Mouse (Mus musculus): ENCODE measurements around the gene Kcna3.

The Kcna3 gene

DNA sequence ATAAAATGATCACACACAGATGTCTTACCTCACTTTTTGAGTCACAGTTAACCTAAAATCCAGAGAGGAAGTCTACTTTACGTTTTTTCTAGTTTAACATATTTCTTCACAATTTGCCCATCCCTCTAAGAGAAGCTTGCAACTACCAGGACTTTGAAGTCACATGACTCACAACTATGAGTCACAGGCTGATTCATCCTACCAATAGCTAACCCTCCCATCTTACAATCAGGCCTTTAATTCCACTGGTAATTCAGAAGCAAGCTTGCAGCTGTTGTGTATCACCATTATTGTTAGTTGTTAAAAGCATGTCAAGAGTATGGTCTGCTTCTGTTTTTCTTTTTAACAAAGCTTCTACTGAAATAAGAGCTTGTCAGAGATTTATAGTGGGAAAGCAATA lies 26.8 kb downstream of the Kcna3 start:
- DNase-seq (ENCODE audit: low read depth, low spot score), result peak; percentile 96

DNA sequence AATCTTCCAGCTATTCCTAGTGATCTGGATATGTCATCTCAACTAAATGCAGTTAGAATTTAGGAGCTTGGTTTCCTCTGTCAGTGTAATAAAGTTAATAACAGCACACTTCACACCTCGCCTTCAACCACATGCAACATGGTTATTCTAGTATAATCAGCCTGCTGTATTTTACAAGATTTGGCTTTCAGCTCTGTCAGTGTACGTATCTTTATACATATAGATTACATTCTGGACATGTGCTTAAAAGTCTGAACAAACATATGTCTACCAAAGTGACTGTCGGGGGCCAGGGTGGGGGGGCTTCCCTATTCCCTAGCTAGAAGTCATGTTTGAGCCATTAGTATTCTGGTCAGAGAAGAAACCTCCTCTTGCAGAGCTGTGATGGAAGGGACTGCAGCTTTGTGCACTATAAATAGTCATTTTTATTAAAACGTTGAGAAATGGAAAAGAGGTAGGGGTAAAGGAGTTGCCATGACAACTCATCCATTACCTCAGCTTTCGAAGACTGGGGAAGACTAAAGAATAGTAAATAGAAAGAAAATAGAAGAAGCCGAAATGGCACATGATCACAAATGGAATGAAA lies 29.6 kb downstream of the Kcna3 start:
- DNase-seq (ENCODE audit: low read depth, low spot score), result no peak

DNA sequence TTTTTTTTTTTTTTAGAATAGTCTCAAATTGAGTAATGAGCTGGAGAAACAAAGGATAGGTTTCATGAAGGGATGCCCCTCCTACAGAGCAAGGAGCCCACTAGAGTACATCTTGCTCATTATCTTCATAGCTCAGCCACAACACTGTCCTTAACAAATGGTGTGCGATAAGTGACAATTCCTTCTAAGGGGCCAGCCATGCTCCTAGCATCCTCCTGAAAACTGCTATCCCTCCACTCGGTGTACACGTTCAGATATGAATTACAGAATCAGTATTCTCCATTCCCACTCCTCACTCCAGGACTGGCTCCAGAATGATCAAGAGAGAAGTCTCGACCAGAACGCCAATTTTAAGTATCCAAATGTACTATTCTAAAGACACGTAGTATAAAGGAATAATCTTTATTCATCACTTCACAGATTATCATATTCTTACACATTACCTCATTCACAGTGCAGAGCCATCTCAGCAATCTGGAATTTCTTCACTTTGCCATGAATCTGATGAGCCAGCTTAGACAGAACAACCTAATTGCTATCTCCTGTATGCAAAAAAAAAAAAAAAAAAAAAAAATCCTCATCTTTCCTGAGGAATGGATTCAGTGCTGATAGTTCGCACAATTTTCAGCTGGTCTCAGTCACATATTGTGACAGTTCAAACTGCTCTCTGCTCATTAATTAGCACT lies 30.3 kb downstream of the Kcna3 start:
- DNase-seq (ENCODE audit: low read depth, low spot score), result no peak

DNA sequence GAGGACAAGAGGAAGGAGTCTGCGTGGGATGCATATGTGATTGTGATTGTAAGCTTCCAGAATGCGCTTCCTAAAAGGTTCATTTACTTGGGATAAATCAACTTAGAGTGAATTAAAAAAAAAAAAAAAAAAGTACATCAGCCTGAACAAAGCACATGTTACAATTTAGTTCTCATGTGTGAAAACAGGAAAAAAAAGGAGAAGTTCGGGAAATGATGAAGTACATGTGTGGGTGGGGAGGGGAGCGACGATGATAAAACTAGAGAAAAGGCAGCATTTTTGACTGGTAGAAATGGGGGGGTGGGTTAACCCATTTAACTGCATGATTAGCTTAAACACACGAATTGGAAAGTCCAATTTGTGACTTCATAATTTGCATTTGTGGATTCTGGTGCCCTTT lies 31.3 kb downstream of the Kcna3 start:
- no peak for DNase-seq (ENCODE audit: low read depth, low spot score)

DNA sequence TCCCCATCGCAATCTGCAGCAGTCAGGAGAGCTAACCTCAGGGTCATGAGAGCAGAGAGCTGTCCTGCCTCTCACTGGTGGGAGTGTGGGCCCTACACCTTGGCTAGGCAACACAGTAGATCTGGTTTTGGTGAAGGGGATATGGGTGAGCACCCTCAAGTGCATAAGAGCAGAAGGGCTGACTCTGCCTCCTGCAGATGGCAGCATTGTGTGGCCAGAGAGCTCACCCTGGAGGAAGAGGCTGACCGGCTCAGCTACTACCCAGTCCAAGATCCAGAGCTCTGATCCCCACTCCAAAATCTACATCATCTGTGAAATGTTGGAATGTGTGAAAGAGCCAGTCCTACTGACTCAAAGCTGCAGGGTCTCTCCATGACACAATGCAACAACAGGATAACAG lies 37.9 kb downstream of the Kcna3 start:
- no peak for DNase-seq (ENCODE audit: low read depth, low spot score)

DNA sequence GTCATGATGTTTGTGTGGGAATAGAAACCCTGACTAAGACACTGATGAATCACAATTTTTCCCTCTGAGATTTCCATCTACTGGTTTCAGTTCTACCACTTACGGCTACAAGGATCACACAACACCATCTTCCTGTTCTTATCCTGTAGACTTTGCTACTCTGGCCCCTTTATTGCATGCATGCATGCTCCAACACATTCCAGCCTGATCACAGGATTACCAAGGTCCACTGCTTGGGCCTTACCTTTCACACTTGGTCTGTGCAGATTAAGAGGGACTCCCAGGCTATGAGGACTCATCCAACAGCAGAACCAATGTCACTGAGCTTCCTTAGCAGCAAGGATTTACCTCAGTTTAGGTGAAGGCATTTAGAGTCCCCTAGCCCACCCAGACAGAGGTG lies 39.7 kb downstream of the Kcna3 start:
- no peak for DNase-seq (ENCODE audit: low read depth, low spot score)

DNA sequence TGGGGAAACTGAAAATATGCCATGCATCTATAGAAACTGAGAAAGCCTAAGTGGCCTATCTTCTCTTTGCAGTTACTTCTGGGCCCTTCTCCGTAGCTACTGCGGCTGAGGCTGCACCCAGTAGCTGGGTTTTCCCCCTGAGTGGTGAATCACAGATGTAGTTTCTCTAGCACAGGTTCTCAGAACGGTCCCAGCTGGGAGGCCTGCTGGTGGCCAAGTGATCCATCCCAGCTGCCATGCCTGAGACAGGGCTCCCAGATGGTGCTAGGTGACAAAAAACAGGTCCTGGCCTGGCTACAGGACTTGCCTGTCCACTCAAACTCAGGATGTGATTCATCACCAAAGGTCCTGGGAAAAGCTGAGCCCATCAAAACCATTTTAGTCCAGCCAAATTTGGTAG lies 40.7 kb downstream of the Kcna3 start:
- peak; percentile 9 for DNase-seq (ENCODE audit: low read depth, low spot score)

DNA sequence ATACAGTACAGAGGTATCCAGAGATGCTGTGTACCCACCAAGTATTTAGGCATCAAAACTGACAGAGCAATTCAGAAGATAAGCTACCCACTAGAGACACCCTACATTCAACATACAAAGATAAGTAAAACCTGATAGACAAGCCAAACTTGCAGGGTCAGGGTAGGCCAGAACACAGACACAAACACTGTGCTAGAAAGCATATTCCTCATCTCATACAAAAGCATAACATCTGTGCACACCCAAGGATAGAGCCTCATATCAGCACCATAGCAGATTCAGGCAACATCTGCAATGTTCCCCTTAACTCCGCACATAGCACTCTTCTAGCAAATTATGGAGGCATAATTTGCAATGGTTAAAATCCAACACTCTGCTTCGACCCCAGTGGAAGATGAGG lies 41.1 kb downstream of the Kcna3 start:
- no peak for DNase-seq (ENCODE audit: low read depth, low spot score)

DNA sequence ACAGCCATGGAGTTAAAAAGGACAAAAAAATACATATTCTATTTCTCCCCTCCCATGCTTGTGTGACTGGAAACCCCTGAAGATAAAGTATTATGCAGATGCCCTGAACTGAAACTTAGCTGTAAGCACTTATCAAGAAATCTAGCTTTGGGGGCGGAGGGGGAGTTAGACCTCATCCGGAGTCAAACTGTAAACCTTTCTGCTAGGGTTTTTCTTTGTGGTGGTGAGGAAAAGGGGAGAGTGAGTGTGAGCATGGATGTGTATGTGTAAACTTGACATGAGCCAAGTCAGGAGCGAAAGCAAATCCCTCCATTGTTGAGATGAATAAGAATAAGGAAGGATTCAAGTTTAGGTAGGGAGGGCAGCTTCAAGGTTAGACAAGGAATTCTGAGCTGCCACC lies 44.8 kb downstream of the Kcna3 start:
- DNase-seq (ENCODE audit: low read depth, low spot score), result no peak

DNA sequence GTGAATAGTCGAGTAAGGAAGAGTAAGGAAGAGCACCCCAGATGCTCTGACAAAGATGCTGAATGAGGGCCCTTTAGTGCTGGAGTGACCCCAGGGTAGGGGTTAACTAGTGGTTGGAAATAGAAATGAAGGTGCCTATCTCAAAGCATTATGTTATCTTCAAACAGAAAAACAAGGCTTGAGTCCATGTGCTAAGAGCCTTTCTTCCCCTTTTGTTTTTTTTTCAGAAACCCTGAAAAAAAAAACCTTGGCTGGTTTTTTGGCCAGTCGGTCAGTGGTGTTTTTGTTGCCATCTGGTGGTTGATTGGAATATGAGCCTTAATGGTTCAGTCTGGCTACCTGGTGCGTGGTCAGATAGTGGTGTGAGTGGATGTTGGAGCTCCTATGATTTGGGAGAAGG lies 45.3 kb downstream of the Kcna3 start:
- peak; percentile 77 for DNase-seq (ENCODE audit: low read depth, low spot score)

DNA sequence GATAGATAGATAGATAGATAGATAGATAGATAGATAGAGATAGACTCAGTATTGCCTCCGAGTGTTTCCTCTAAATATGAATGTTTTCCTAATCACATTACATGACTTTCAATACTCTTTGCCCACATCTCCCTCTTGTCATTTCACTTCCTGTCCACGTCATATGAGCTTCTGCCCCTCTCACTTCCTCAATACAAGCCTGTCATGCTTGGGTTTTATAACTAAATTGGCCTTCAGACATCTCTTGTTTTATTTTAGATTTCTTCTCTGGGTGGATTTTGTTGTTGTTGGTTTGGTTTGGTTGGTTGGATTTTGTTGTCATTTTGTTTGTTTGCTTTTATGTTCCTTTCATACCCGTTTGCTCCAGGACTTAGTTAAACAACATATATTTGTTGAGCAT lies 48.6 kb downstream of the Kcna3 start:
- DNase-seq (ENCODE audit: low read depth, low spot score), result no peak

DNA sequence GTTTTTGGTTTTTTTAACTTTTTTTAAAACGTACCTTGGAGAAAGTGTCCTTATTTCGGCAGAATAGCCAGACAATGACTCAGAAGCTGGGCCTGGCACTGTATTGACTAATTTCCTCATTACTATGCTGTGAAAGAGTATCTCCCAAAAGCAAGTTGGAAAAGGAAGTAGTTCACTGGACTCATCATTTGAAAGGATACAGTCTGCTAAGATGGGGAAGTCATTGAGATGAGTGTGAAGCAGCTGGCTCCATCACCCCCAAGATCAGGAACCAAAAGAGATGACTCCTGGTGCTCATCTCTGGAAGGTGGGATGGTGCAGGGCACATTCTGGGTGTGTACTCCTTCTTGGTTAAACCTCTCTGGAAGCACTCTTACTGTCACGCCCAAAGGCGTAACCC lies 51.4 kb downstream of the Kcna3 start:
- DNase-seq (ENCODE audit: low read depth, low spot score), result peak; percentile 19

Measured in 3T3-L1 (cell line).